Mouse (Mus musculus) midbrain, embryonic 11.5 days (tissue): ENCODE data around the gene 4930562C15Rik. TPM values are rescaled to one million over a fixed set of nuclear protein-coding genes. Genes with fewer than 3 reads are reported as not detected.

Experiments
- ATAC-seq: fragments of 200-750 bp; cut with Nextera tagmentation; 2 replicates; pipeline ENCODE4 v1.8.0; 2017; ENCODE audit warnings: moderate TSS enrichment, moderate library complexity; ENCODE audit not compliant: low FRiP score
- DNase-seq: peaks from one replicate; pipeline ENCODE4 v3.0.0; 2015; ENCODE audit warnings: low spot score; ENCODE audit errors: missing footprints
- H3K27ac ChIP-seq: fragments of 300-500 bp; sonication (generic); 2 replicates; pipeline ENCODE4 v1.5.1; 2014; ENCODE audit warnings: low read depth, low read length
- H3K27me3 ChIP-seq: fragments of 300-500 bp; sonication (generic); 2 replicates; pipeline ENCODE4 v1.6.1; 2014; ENCODE audit warnings: mild to moderate bottlenecking, low read length, moderate library complexity, mixed read lengths; ENCODE audit not compliant: control insufficient read depth, insufficient read depth
- H3K36me3 ChIP-seq: fragments of 300-500 bp; sonication (generic); 2 replicates; pipeline ENCODE4 v1.6.1; 2014; ENCODE audit warnings: mild to moderate bottlenecking, low read length, moderate library complexity, mixed read lengths; ENCODE audit not compliant: control insufficient read depth, insufficient read depth
- H3K4me1 ChIP-seq: fragments of 300-500 bp; sonication (generic); 2 replicates; pipeline ENCODE4 v1.6.1; 2014; ENCODE audit warnings: low read length; ENCODE audit not compliant: control insufficient read depth, insufficient read depth
- H3K4me2 ChIP-seq: fragments of 300-500 bp; sonication (generic); 2 replicates; pipeline ENCODE4 v1.6.1; 2014; ENCODE audit warnings: mild to moderate bottlenecking, moderate library complexity
- H3K4me3 ChIP-seq: fragments of 300-500 bp; sonication (generic); 2 replicates; pipeline ENCODE4 v1.5.1; 2014; ENCODE audit warnings: low read depth, low read length
- H3K9ac ChIP-seq: fragments of 300-500 bp; sonication (generic); 2 replicates; pipeline ENCODE4 v1.6.1; 2014; ENCODE audit warnings: low read length
- H3K9me3 ChIP-seq: fragments of 300-500 bp; sonication (generic); 2 replicates; pipeline ENCODE4 v1.6.1; 2016; ENCODE audit warnings: low read length; ENCODE audit not compliant: control insufficient read depth
- whole genome bisulfite sequencing: fragments of 180-500 bp; shearing (Covaris S2); extraction: QIAGEN DNeasy Blood & Tissue Kit; methylation state at CpG from one replicate; pipeline ENCODE4 v1.1.7; 2014; 5-methylcytosine and 5-hydroxymethylcytosine counted together
- polyA plus RNA-seq: library from polyadenylated mRNA; unstranded; fragments of >200 nt; fragmentation: Nextera tagmentation; extraction: Ambion mirVana; gene quantifications from 2 replicates; pipeline ENCODE4 v1.2.1, GENCODE M21; 2014

Gene 4930562C15Rik
- polyA plus RNA-seq, 1 experiment from 2014 or later, result 0.29 TPM

- Histone ChIP-seq H3K4me2 (no peak overlapping the region), H3K27me3 (no peaks in the 10 kb centered on the region), H3K4me1 (no peaks in the 10 kb centered on the region), H3K9ac (no peak overlapping the region), H3K4me3 (no peak overlapping the region), H3K9me3 (no peaks in the 10 kb centered on the region), H3K36me3 (no peaks in the 10 kb centered on the region), H3K27ac (no peak overlapping the region)
- DNase-seq (peak; percentile 4), ATAC-seq (no peak)
- 47% methylated on average over 7 of the region's 7 CpGs for WGBS
Observed at GRCm38 (mm10) chr16:4897146-4897730, 62.0 kb downstream of the 4930562C15Rik start.

- Histone ChIP-seq H3K9me3 (no peaks in the 10 kb centered on the region), H3K27me3 (no peaks in the 10 kb centered on the region), H3K36me3 (no peaks in the 10 kb centered on the region), H3K4me3 (no peak overlapping the region), H3K4me1 (no peaks in the 10 kb centered on the region), H3K4me2 (no peak overlapping the region), H3K27ac (no peak overlapping the region), H3K9ac (no peak overlapping the region)
- WGBS, result 88% methylated on average over 6 of the region's 6 CpGs
- DNase-seq, result no peak
- ATAC-seq, result no peak
Observed at GRCm38 (mm10) chr16:4898881-4899280, 63.7 kb downstream of the 4930562C15Rik start.

- DNase-seq (no peak), ATAC-seq (no peak)
- H3K27ac ChIP-seq, result no peak overlapping the region
- 92% methylated on average over 2 of the region's 2 CpGs for WGBS
- H3K36me3 ChIP-seq, result no peaks in the 10 kb centered on the region
- no peak overlapping the region for H3K4me3 ChIP-seq
- no peaks in the 10 kb centered on the region for H3K27me3 ChIP-seq
- H3K9me3 ChIP-seq, result no peaks in the 10 kb centered on the region
- H3K4me1 ChIP-seq, result no peaks in the 10 kb centered on the region
- no peak overlapping the region for H3K4me2 ChIP-seq
- H3K9ac ChIP-seq, result no peak overlapping the region
Observed at GRCm38 (mm10) chr16:4899711-4900110, 64.5 kb downstream of the 4930562C15Rik start.

- no peaks in the 10 kb centered on the region for H3K4me1 ChIP-seq
- H3K27ac ChIP-seq, result no peak overlapping the region
- DNase-seq (peak; percentile 80), ATAC-seq (no peak)
- no peak overlapping the region for H3K9ac ChIP-seq
- WGBS, result 60% methylated on average over 7 of the region's 7 CpGs
- H3K9me3 ChIP-seq, result no peaks in the 10 kb centered on the region
- H3K4me2 ChIP-seq, result no peak overlapping the region
- no peaks in the 10 kb centered on the region for H3K36me3 ChIP-seq
- no peaks in the 10 kb centered on the region for H3K27me3 ChIP-seq
- H3K4me3 ChIP-seq, result no peak overlapping the region
Observed at GRCm38 (mm10) chr16:4901167-4901566, 66.0 kb downstream of the 4930562C15Rik start.

- Histone ChIP-seq H3K9ac (no peak overlapping the region), H3K36me3 (no peaks in the 10 kb centered on the region), H3K4me1 (no peaks in the 10 kb centered on the region), H3K4me3 (no peak overlapping the region), H3K4me2 (no peak overlapping the region), H3K27me3 (no peaks in the 10 kb centered on the region), H3K9me3 (no peaks in the 10 kb centered on the region), H3K27ac (no peak overlapping the region)
- DNase-seq (no peak), ATAC-seq (no peak)
- 81% methylated on average over 2 of the region's 2 CpGs for WGBS
Observed at GRCm38 (mm10) chr16:4902390-4902789, 67.2 kb downstream of the 4930562C15Rik start.

GRCm38 (mm10) chr16:4903491-4904102 is 68.4 kb downstream of the 4930562C15Rik start:
- WGBS, result 83% methylated on average over 6 of the region's 6 CpGs
- H3K27ac ChIP-seq, result no peak overlapping the region
- no peaks in the 10 kb centered on the region for H3K9me3 ChIP-seq
- no peaks in the 10 kb centered on the region for H3K4me1 ChIP-seq
- ATAC-seq (no peak), DNase-seq (peak; percentile 75)
- no peak overlapping the region for H3K4me2 ChIP-seq
- H3K27me3 ChIP-seq, result no peaks in the 10 kb centered on the region
- no peak overlapping the region for H3K4me3 ChIP-seq
- H3K9ac ChIP-seq, result no peak overlapping the region
- H3K36me3 ChIP-seq, result no peaks in the 10 kb centered on the region

GRCm38 (mm10) chr16:4904878-4905277 is 69.7 kb downstream of the 4930562C15Rik start:
- H3K27me3 ChIP-seq, result no peaks in the 10 kb centered on the region
- ATAC-seq (no peak), DNase-seq (no peak)
- H3K27ac ChIP-seq, result no peak overlapping the region
- no peaks in the 10 kb centered on the region for H3K4me1 ChIP-seq
- no peaks in the 10 kb centered on the region for H3K9me3 ChIP-seq
- no peak overlapping the region for H3K4me2 ChIP-seq
- no peaks in the 10 kb centered on the region for H3K36me3 ChIP-seq
- no peak overlapping the region for H3K9ac ChIP-seq
- 89% methylated on average over 3 of the region's 3 CpGs for WGBS
- no peak overlapping the region for H3K4me3 ChIP-seq

- 75% methylated on average over 1 of the region's 1 CpGs for WGBS
- Histone ChIP-seq H3K4me3 (no peak overlapping the region), H3K27ac (no peak overlapping the region), H3K27me3 (no peaks in the 10 kb centered on the region), H3K9ac (no peak overlapping the region), H3K36me3 (no peaks in the 10 kb centered on the region), H3K4me2 (no peak overlapping the region), H3K9me3 (no peaks in the 10 kb centered on the region), H3K4me1 (no peaks in the 10 kb centered on the region)
- no peak for ATAC-seq
- DNase-seq, result no peak
Observed at GRCm38 (mm10) chr16:4905591-4905990, 70.4 kb downstream of the 4930562C15Rik start.

GRCm38 (mm10) chr16:4906559-4906958 is 71.3 kb downstream of the 4930562C15Rik start:
- Histone ChIP-seq H3K9me3 (no peaks in the 10 kb centered on the region), H3K9ac (no peak overlapping the region), H3K4me3 (no peak overlapping the region), H3K4me1 (no peaks in the 10 kb centered on the region), H3K27ac (no peak overlapping the region), H3K27me3 (no peaks in the 10 kb centered on the region), H3K36me3 (no peaks in the 10 kb centered on the region), H3K4me2 (no peak overlapping the region)
- DNase-seq, result no peak
- no peak for ATAC-seq
